Mouse (Mus musculus): ENCODE measurements around the gene Kcnq5. TPM values are rescaled to one million over a fixed set of nuclear protein-coding genes. Genes with fewer than 3 reads are reported as not detected.
"Not testable (repeated sequence)": the region's sequence is repeated elsewhere in the genome, so short reads cannot be mapped to it uniquely, and the experiment has no call there.

The Kcnq5 gene
- polyA plus RNA-seq, 1 experiment from 2014 or later = 2.4 TPM

- WGBS = 93% methylated on average over 2 of the region's 2 CpGs
- not testable (repeated sequence) for H3K4me1 ChIP-seq (ENCODE audit: control insufficient read depth, insufficient read depth, low read length); H3K27ac ChIP-seq (ENCODE audit: low read length); H3K4me3 ChIP-seq (ENCODE audit: low read depth, low read length); H3K4me2 ChIP-seq (ENCODE audit: low read length); H3K9me3 ChIP-seq (replicated peaks; ENCODE audit: control insufficient read depth, low read length, poor library complexity, severe bottlenecking); H3K36me3 ChIP-seq (ENCODE audit: control insufficient read depth, insufficient read depth, low read length); H3K9ac ChIP-seq (ENCODE audit: low read depth, low read length); ATAC-seq; H3K27me3 ChIP-seq (ENCODE audit: control insufficient read depth, insufficient read depth, low read depth, low read length)
Observed at GRCm38 (mm10) chr1:21567397-21567796, 394.3 kb downstream of the Kcnq5 start.

GRCm38 (mm10) chr1:21554630-21555029, 407.1 kb downstream of the Kcnq5 start:
- no peak overlapping the region for H3K9ac ChIP-seq (ENCODE audit: low read depth, low read length)
- no peaks in the 10 kb centered on the region for H3K4me1 ChIP-seq (ENCODE audit: control insufficient read depth, insufficient read depth, low read length)

GRCm38 (mm10) chr1:21552715-21553114, 409.0 kb downstream of the Kcnq5 start:
- Histone ChIP-seq H3K9ac (ENCODE audit: low read depth, low read length) (no peak overlapping the region), H3K9me3 (replicated peaks; ENCODE audit: control insufficient read depth, low read length, poor library complexity, severe bottlenecking) (no peaks in the 10 kb centered on the region), H3K27ac (ENCODE audit: low read length) (no peak overlapping the region), H3K4me2 (ENCODE audit: low read length) (no peak overlapping the region), H3K4me3 (ENCODE audit: low read depth, low read length) (no peak overlapping the region), H3K36me3 (ENCODE audit: control insufficient read depth, insufficient read depth, low read length) (no peaks in the 10 kb centered on the region), H3K4me1 (ENCODE audit: control insufficient read depth, insufficient read depth, low read length) (no peaks in the 10 kb centered on the region), H3K27me3 (ENCODE audit: control insufficient read depth, insufficient read depth, low read depth, low read length) (no peaks in the 10 kb centered on the region)
- no peak for ATAC-seq
- WGBS = 95% methylated on average over 2 of the region's 2 CpGs

More at GRCm38 (mm10) chr1:21554630-21555029, 407.1 kb downstream of the Kcnq5 start:
- Histone ChIP-seq H3K9me3 (replicated peaks; ENCODE audit: control insufficient read depth, low read length, poor library complexity, severe bottlenecking) (no peaks in the 10 kb centered on the region), H3K27me3 (ENCODE audit: control insufficient read depth, insufficient read depth, low read depth, low read length) (no peaks in the 10 kb centered on the region), H3K4me2 (ENCODE audit: low read length) (no peak overlapping the region), H3K4me3 (ENCODE audit: low read depth, low read length) (no peak overlapping the region), H3K36me3 (ENCODE audit: control insufficient read depth, insufficient read depth, low read length) (no peaks in the 10 kb centered on the region), H3K27ac (ENCODE audit: low read length) (no peak overlapping the region)
- no peak for ATAC-seq
- WGBS = 81% methylated on average over 6 of the region's 6 CpGs

GRCm38 (mm10) chr1:21543909-21544308, 417.8 kb downstream of the Kcnq5 start:
- Histone ChIP-seq H3K9me3 (replicated peaks; ENCODE audit: control insufficient read depth, low read length, poor library complexity, severe bottlenecking) (no peaks in the 10 kb centered on the region), H3K36me3 (ENCODE audit: control insufficient read depth, insufficient read depth, low read length) (no peaks in the 10 kb centered on the region), H3K4me2 (ENCODE audit: low read length) (no peak overlapping the region), H3K4me3 (ENCODE audit: low read depth, low read length) (no peak overlapping the region), H3K27me3 (ENCODE audit: control insufficient read depth, insufficient read depth, low read depth, low read length) (no peaks in the 10 kb centered on the region), H3K27ac (ENCODE audit: low read length) (no peak overlapping the region), H3K4me1 (ENCODE audit: control insufficient read depth, insufficient read depth, low read length) (no peaks in the 10 kb centered on the region), H3K9ac (ENCODE audit: low read depth, low read length) (no peak overlapping the region)
- ATAC-seq = no peak

GRCm38 (mm10) chr1:21539486-21539885, 422.3 kb downstream of the Kcnq5 start:
- no peak overlapping the region for H3K27ac ChIP-seq (ENCODE audit: low read length)
- no peaks in the 10 kb centered on the region for H3K27me3 ChIP-seq (ENCODE audit: control insufficient read depth, insufficient read depth, low read depth, low read length)
- ATAC-seq = no peak
- no peak overlapping the region for H3K4me2 ChIP-seq (ENCODE audit: low read length)
- no peak overlapping the region for H3K4me3 ChIP-seq (ENCODE audit: low read depth, low read length)
- H3K9ac ChIP-seq (ENCODE audit: low read depth, low read length) = no peak overlapping the region
- 83% methylated on average over 2 of the region's 2 CpGs for WGBS
- H3K9me3 ChIP-seq (replicated peaks; ENCODE audit: control insufficient read depth, low read length, poor library complexity, severe bottlenecking) = no peaks in the 10 kb centered on the region
- H3K4me1 ChIP-seq (ENCODE audit: control insufficient read depth, insufficient read depth, low read length) = no peaks in the 10 kb centered on the region
- H3K36me3 ChIP-seq (ENCODE audit: control insufficient read depth, insufficient read depth, low read length) = no peaks in the 10 kb centered on the region

GRCm38 (mm10) chr1:21530823-21531222, 430.9 kb downstream of the Kcnq5 start:
- Histone ChIP-seq H3K4me3 (ENCODE audit: low read depth, low read length) (no peak overlapping the region), H3K4me1 (ENCODE audit: control insufficient read depth, insufficient read depth, low read length) (no peaks in the 10 kb centered on the region), H3K27me3 (ENCODE audit: control insufficient read depth, insufficient read depth, low read depth, low read length) (no peaks in the 10 kb centered on the region), H3K9me3 (replicated peaks; ENCODE audit: control insufficient read depth, low read length, poor library complexity, severe bottlenecking) (no peaks in the 10 kb centered on the region), H3K36me3 (ENCODE audit: control insufficient read depth, insufficient read depth, low read length) (no peaks in the 10 kb centered on the region), H3K9ac (ENCODE audit: low read depth, low read length) (no peak overlapping the region), H3K27ac (ENCODE audit: low read length) (no peak overlapping the region), H3K4me2 (ENCODE audit: low read length) (no peak overlapping the region)
- WGBS = 85% methylated on average over 1 of the region's 1 CpGs
- no peak for ATAC-seq

- Histone ChIP-seq H3K9me3 (replicated peaks; ENCODE audit: control insufficient read depth, low read length, poor library complexity, severe bottlenecking) (no peaks in the 10 kb centered on the region), H3K36me3 (ENCODE audit: control insufficient read depth, insufficient read depth, low read length) (no peaks in the 10 kb centered on the region), H3K9ac (ENCODE audit: low read depth, low read length) (no peak overlapping the region), H3K4me3 (ENCODE audit: low read depth, low read length) (no peak overlapping the region), H3K4me1 (ENCODE audit: control insufficient read depth, insufficient read depth, low read length) (no peaks in the 10 kb centered on the region), H3K4me2 (ENCODE audit: low read length) (no peak overlapping the region), H3K27ac (ENCODE audit: low read length) (no peak overlapping the region), H3K27me3 (ENCODE audit: control insufficient read depth, insufficient read depth, low read depth, low read length) (no peaks in the 10 kb centered on the region)
- no peak for ATAC-seq
- 74% methylated on average over 10 of the region's 10 CpGs for WGBS
Observed at GRCm38 (mm10) chr1:21521995-21522394, 439.7 kb downstream of the Kcnq5 start.

GRCm38 (mm10) chr1:21521475-21521874, 440.3 kb downstream of the Kcnq5 start:
- H3K4me1 ChIP-seq (ENCODE audit: control insufficient read depth, insufficient read depth, low read length) = no peaks in the 10 kb centered on the region
- no peak overlapping the region for H3K4me3 ChIP-seq (ENCODE audit: low read depth, low read length)
- ATAC-seq = no peak
- H3K9me3 ChIP-seq (replicated peaks; ENCODE audit: control insufficient read depth, low read length, poor library complexity, severe bottlenecking) = no peaks in the 10 kb centered on the region
- H3K27me3 ChIP-seq (ENCODE audit: control insufficient read depth, insufficient read depth, low read depth, low read length) = no peaks in the 10 kb centered on the region
- H3K36me3 ChIP-seq (ENCODE audit: control insufficient read depth, insufficient read depth, low read length) = no peaks in the 10 kb centered on the region
- WGBS = 94% methylated on average over 8 of the region's 8 CpGs
- no peak overlapping the region for H3K27ac ChIP-seq (ENCODE audit: low read length)
- H3K9ac ChIP-seq (ENCODE audit: low read depth, low read length) = no peak overlapping the region
- H3K4me2 ChIP-seq (ENCODE audit: low read length) = no peak overlapping the region

- Histone ChIP-seq H3K27me3 (ENCODE audit: control insufficient read depth, insufficient read depth, low read depth, low read length) (no peaks in the 10 kb centered on the region), H3K36me3 (ENCODE audit: control insufficient read depth, insufficient read depth, low read length) (no peaks in the 10 kb centered on the region), H3K9ac (ENCODE audit: low read depth, low read length) (no peak overlapping the region), H3K9me3 (replicated peaks; ENCODE audit: control insufficient read depth, low read length, poor library complexity, severe bottlenecking) (no peaks in the 10 kb centered on the region), H3K27ac (ENCODE audit: low read length) (no peak overlapping the region), H3K4me1 (ENCODE audit: control insufficient read depth, insufficient read depth, low read length) (no peaks in the 10 kb centered on the region), H3K4me2 (ENCODE audit: low read length) (no peak overlapping the region), H3K4me3 (ENCODE audit: low read depth, low read length) (no peak overlapping the region)
- 91% methylated on average over 10 of the region's 10 CpGs for WGBS
- ATAC-seq = no peak
Observed at GRCm38 (mm10) chr1:21520116-21520645, 441.6 kb downstream of the Kcnq5 start.
